Mouse (Mus musculus): Measurements from ENCODE around the gene Mypn. TPM values are rescaled to one million over a fixed set of nuclear protein-coding genes. Genes with fewer than 3 reads are reported as not detected.

The Mypn gene
- polyA plus RNA-seq, 1 experiment from 2014 or later: 2.2 TPM

DNA sequence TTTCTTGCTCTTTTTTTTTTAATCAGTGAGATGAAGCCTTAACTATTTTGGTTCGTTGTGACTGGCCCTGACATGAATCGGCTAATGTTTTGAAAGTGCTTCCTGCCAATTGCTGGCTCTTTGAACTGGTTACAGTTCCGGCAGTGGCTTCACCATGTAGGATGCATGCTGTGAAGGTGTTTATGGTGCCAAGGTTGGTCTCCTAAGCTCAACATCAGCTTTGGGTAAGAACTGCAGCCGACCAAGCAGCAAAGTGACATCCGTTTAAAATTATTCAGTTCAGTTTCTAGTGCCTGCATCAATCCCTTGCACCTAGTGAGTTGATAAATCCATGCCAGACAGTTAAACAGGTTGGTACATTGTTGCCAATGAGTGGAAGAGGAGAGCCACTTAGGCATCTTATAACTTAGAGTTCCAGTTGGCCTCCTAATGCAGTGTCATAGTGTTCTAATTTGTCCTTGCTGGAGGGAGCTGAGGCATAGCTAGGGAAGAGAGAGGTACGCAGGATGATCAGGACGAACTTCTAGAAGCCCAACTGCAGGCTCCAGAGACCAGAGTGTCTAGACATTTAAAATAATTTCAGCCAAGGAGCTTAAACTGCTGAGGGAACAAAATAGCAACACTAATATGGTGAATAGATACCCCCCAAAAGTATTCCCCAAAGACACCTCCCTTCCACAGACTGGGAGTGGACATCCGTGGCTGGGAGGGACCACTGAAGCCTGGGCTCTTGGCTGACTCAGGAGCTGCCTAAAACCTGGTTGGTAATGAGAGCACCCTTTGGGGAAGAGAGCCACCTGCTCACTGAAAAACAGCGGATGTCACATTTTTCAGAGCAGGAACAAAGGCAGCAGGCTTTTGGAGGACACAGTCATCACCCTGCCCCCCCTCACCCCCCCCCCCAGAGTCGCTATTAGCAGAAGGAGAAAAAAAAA is 110.9 kb downstream of the Mypn start:
- no peak overlapping the region for H3K4me3 ChIP-seq (replicated peaks; ENCODE audit: low read length)
- ATAC-seq (ENCODE audit: insufficient read depth, low FRiP score): no peak
- no peak overlapping the region for H3K9ac ChIP-seq (ENCODE audit: low read length)
- H3K27me3 ChIP-seq (ENCODE audit: control insufficient read depth, insufficient read depth, low read length): peaks cover 4% of the 10 kb centered on the region; the same call in 1 of the 2 replicates
- H3K4me2 ChIP-seq (ENCODE audit: low read depth, low read length): no peak overlapping the region
- H3K36me3 ChIP-seq (ENCODE audit: control insufficient read depth, insufficient read depth, low read length): no peaks in the 10 kb centered on the region
- no peaks in the 10 kb centered on the region for H3K9me3 ChIP-seq (replicated peaks; ENCODE audit: control insufficient read depth, low read length)
- H3K4me1 ChIP-seq (ENCODE audit: control insufficient read depth, insufficient read depth, low read length): no peaks in the 10 kb centered on the region
- H3K27ac ChIP-seq (ENCODE audit: low read length): no peak overlapping the region
- 71% methylated on average over 10 of the region's 10 CpGs for WGBS

DNA sequence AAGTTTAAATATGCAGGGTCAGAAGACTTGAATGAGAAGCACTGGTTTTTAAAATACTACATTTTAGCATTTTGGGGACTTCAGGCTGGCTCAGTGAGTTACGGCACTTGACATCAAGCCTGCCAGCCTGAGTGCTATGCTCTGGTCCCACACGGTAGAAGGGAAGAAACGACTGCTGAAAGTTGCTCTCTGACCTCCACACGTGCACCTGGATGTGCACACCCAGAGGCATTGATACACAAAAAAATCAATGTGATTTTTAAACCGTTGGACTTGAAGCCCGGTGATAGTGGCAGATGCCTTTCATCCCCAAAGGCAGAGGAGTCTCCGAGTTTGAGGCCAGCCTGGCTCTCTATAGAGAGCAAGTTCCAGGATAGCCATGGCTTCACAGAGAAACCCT is 111.8 kb downstream of the Mypn start:
- Histone ChIP-seq H3K9me3 (replicated peaks; ENCODE audit: control insufficient read depth, low read length) (no peaks in the 10 kb centered on the region), H3K27me3 (ENCODE audit: control insufficient read depth, insufficient read depth, low read length) (no peaks in the 10 kb centered on the region), H3K9ac (ENCODE audit: low read length) (no peak overlapping the region), H3K27ac (ENCODE audit: low read length) (no peak overlapping the region), H3K4me2 (ENCODE audit: low read depth, low read length) (no peak overlapping the region), H3K36me3 (ENCODE audit: control insufficient read depth, insufficient read depth, low read length) (no peaks in the 10 kb centered on the region), H3K4me1 (ENCODE audit: control insufficient read depth, insufficient read depth, low read length) (no peaks in the 10 kb centered on the region), H3K4me3 (replicated peaks; ENCODE audit: low read length) (no peak overlapping the region)
- no peak for ATAC-seq (ENCODE audit: insufficient read depth, low FRiP score)
- 55% methylated on average over 7 of the region's 7 CpGs for WGBS

DNA sequence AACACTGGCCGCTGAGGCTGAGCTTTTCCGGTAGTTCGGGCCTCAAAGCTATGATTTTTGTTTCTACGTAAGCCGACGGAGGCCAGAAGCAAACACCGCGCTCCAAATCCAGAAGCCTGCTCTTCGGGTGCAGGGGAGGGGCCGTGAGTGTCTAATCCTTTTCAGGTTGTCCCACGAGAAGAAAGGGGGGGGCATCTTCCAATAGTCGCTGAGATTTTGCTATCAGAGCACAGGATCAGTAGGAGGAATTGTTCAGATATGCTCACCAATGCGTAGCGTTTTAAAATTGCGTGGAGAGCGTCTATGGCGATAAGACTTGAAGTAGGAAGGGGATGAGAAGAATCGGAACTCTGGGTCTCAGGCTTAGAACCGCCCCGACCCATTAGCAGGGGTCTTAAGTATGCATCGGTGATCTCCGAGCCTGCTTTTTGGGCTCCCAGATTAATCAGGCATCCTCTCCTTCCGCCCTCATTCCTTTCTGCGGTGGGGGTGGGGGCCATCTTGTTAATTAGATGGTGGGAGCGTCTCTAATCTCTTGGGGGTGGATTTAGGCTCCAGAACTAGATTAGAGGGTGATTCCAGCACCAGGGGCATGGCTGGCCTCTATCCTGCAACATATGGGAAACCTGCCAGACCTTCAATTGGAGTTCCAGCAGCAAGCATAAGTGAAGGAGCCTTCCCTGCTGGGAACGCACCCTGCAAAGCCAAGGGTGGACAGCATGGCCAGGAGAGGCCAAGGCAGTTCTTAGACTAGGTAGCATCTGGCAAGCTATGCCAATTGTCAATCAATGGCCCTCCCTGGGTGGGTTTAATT is 113.8 kb downstream of the Mypn start:
- Histone ChIP-seq H3K9me3 (replicated peaks; ENCODE audit: control insufficient read depth, low read length) (no peaks in the 10 kb centered on the region), H3K4me2 (ENCODE audit: low read depth, low read length) (peak overlapping the region; percentile 56), H3K9ac (ENCODE audit: low read length) (peak overlapping the region; percentile 50), H3K4me1 (ENCODE audit: control insufficient read depth, insufficient read depth, low read length) (no peaks in the 10 kb centered on the region), H3K27ac (ENCODE audit: low read length) (no peak overlapping the region), H3K36me3 (ENCODE audit: control insufficient read depth, insufficient read depth, low read length) (no peaks in the 10 kb centered on the region), H3K4me3 (replicated peaks; ENCODE audit: low read length) (peak overlapping the region; percentile 34), H3K27me3 (ENCODE audit: control insufficient read depth, insufficient read depth, low read length) (no peaks in the 10 kb centered on the region)
- 8% methylated on average over 26 of the region's 26 CpGs for WGBS
- no peak for ATAC-seq (ENCODE audit: insufficient read depth, low FRiP score)

DNA sequence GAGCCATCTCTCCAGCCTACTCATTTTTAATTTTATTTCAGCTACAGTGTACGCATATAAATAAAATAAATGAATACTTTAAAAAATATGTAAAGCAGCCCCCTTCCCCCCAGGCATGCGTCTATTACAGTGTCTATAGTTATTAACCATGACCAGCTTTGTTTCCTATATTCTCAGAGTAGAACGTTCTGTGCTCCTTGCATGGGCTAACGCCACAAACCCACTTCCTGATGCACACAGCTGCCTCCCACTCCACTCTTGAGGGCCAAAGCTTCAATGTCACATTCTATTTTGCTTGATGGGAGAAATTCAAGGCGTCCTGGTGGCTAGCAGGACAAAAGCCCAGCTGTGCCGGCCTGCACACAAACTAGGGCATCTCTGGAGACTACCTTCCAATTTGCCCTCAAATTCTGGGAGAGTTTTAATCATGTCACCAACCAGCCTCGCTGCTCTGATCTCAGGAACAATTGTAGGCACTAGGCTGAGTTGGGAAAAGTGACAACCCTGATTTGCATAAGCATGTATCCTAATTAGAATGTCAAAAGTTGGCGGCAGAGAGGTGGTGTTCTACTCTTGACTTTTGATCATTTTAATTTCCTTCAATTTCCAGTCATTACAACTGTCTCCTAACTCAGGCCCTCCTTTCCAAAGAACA is 114.5 kb downstream of the Mypn start:
- peak overlapping the region; percentile 34 for H3K4me3 ChIP-seq (replicated peaks; ENCODE audit: low read length)
- no peaks in the 10 kb centered on the region for H3K36me3 ChIP-seq (ENCODE audit: control insufficient read depth, insufficient read depth, low read length)
- H3K9ac ChIP-seq (ENCODE audit: low read length): no peak overlapping the region
- H3K4me2 ChIP-seq (ENCODE audit: low read depth, low read length): peak overlapping the region; percentile 56
- no peaks in the 10 kb centered on the region for H3K9me3 ChIP-seq (replicated peaks; ENCODE audit: control insufficient read depth, low read length)
- H3K4me1 ChIP-seq (ENCODE audit: control insufficient read depth, insufficient read depth, low read length): no peaks in the 10 kb centered on the region
- H3K27me3 ChIP-seq (ENCODE audit: control insufficient read depth, insufficient read depth, low read length): no peaks in the 10 kb centered on the region
- WGBS: 51% methylated on average over 8 of the region's 8 CpGs
- no peak for ATAC-seq (ENCODE audit: insufficient read depth, low FRiP score)
- no peak overlapping the region for H3K27ac ChIP-seq (ENCODE audit: low read length)

DNA sequence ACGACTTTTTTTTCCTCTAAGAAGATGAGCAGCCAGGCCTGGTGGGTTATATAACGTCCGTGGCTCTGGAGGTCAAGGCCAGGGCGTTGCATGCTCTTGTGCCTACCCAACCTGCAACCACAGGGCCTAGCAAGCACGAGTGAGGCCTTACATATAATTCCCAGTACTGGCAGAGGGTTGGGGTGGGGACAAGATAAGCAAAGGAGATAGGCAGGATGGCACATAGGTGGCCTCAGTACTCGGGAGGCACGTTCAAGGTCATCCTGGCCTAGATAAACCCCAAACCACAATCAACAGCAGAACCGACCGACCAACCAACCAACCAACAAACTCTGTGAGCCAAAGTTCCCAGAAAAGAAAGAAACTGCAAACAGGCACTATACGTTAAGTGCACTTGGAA is 117.4 kb downstream of the Mypn start:
- Histone ChIP-seq H3K9me3 (replicated peaks; ENCODE audit: control insufficient read depth, low read length) (no peaks in the 10 kb centered on the region), H3K4me1 (ENCODE audit: control insufficient read depth, insufficient read depth, low read length) (no peaks in the 10 kb centered on the region), H3K27me3 (ENCODE audit: control insufficient read depth, insufficient read depth, low read length) (no peaks in the 10 kb centered on the region), H3K27ac (ENCODE audit: low read length) (no peak overlapping the region), H3K4me3 (replicated peaks; ENCODE audit: low read length) (no peak overlapping the region), H3K4me2 (ENCODE audit: low read depth, low read length) (no peak overlapping the region), H3K9ac (ENCODE audit: low read length) (no peak overlapping the region), H3K36me3 (ENCODE audit: control insufficient read depth, insufficient read depth, low read length) (no peaks in the 10 kb centered on the region)
- ATAC-seq (ENCODE audit: insufficient read depth, low FRiP score): no peak
- 69% methylated on average over 10 of the region's 10 CpGs for WGBS

DNA sequence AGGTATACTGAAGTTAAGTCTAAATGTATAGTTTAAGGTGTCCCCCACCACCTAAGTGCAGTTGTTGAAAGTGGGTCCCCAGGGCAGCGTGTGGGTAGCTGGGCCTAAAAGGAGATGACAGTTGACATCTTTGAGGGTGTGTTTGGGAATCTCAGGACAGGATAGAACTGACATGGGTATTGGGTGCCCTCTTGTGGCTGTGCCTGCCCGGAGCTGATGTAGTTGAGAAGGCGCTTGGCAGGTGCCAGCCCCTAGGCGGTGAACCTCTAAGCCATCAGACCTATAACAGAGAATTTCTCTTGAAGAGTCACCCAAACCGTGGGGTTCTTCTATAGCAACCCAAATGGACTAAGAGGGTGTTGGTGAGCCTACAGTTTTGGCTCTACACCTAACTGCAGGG is 137.8 kb downstream of the Mypn start:
- 12% methylated on average over 5 of the region's 5 CpGs for WGBS
- ATAC-seq (ENCODE audit: insufficient read depth, low FRiP score): peak; percentile 61; the same call in 1 of the 2 replicates

More for the DNA sequence above, 137.8 kb downstream of the Mypn start:
- H3K9ac ChIP-seq (ENCODE audit: low read length): no peak overlapping the region
- no peaks in the 10 kb centered on the region for H3K4me1 ChIP-seq (ENCODE audit: control insufficient read depth, insufficient read depth, low read length)
- no peak overlapping the region for H3K27ac ChIP-seq (ENCODE audit: low read length)
- no peaks in the 10 kb centered on the region for H3K27me3 ChIP-seq (ENCODE audit: control insufficient read depth, insufficient read depth, low read length)
- H3K4me2 ChIP-seq (ENCODE audit: low read depth, low read length): no peak overlapping the region
- H3K9me3 ChIP-seq (replicated peaks; ENCODE audit: control insufficient read depth, low read length): no peaks in the 10 kb centered on the region
- H3K4me3 ChIP-seq (replicated peaks; ENCODE audit: low read length): no peak overlapping the region
- no peaks in the 10 kb centered on the region for H3K36me3 ChIP-seq (ENCODE audit: control insufficient read depth, insufficient read depth, low read length)

Other genes starting within 250 kb of the Mypn start
- 21.9 TPM in 2 replicates for gene Rufy2, start 223.7 kb downstream of the Mypn start, polyA plus RNA-seq (2015; fragmentation: Nextera tagmentation; extraction: Ambion mirVana)
- gene Hnrnph3, start 179.7 kb downstream of the Mypn start, polyA plus RNA-seq (2015; fragmentation: Nextera tagmentation; extraction: Ambion mirVana): 84.1 and 86.5 TPM in 2 replicates
- 5.2 and 5.9 TPM in 2 replicates for gene Pbld2, start 179.6 kb downstream of the Mypn start, polyA plus RNA-seq (2015; fragmentation: Nextera tagmentation; extraction: Ambion mirVana)
- 6.1 and 6.9 TPM in 2 replicates for gene Pbld1, start 143.8 kb downstream of the Mypn start, polyA plus RNA-seq (2015; fragmentation: Nextera tagmentation; extraction: Ambion mirVana)
- gene Atoh7, start 104.3 kb downstream of the Mypn start, polyA plus RNA-seq (2015; fragmentation: Nextera tagmentation; extraction: Ambion mirVana): not detected in 2 replicates
- gene Herc4, start 39.9 kb upstream of the Mypn start, polyA plus RNA-seq (2015; fragmentation: Nextera tagmentation; extraction: Ambion mirVana): 39.9 and 41.1 TPM in 2 replicates
- gene Sirt1, start 177.8 kb upstream of the Mypn start, polyA plus RNA-seq (2015; fragmentation: Nextera tagmentation; extraction: Ambion mirVana): 3.3 and 4.5 TPM in 2 replicates
- 9.4 and 9.7 TPM in 2 replicates for gene Dnajc12, start 178.5 kb upstream of the Mypn start, polyA plus RNA-seq (2015; fragmentation: Nextera tagmentation; extraction: Ambion mirVana)
- not detected in 2 replicates for gene Gm7075, start 217.8 kb upstream of the Mypn start, polyA plus RNA-seq (2015; fragmentation: Nextera tagmentation; extraction: Ambion mirVana)
- gene Ctnna3, start 226.1 kb upstream of the Mypn start, polyA plus RNA-seq (2015; fragmentation: Nextera tagmentation; extraction: Ambion mirVana): 0.36 and 1.2 TPM in 2 replicates